Mouse (Mus musculus) fat pad, adult 2 months (tissue): ENCODE results near the gene Ugt2b37.
"Not testable (repeated sequence)": the region's sequence is repeated elsewhere in the genome, so short reads cannot be mapped to it uniquely, and the experiment has no call there.

Experiments used
- DNase-seq: peaks from one replicate; pipeline ENCODE4 v3.0.0-alpha.2; 2011; ENCODE audit warnings: low read depth, low spot score; ENCODE audit errors: extremely low read depth

The Ugt2b37 gene

DNA sequence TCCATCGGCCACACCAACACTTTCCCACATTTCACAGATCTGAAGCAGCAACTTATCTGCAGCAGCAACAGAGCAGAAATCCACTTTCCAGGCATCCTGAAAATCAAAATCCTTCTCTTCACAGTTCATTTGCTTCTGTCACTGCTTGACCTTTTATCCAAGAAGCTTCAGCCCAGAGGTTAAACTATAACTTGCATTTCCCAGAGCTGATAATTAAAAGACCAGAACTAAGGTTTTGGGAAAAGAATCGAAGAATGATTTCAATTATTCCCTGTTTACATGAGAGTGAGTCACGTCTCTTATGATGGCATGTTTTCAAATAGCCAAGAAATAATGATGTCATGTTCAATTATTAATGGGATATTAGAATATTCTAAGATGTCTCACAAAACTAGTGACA, at the start of gene Ugt2b37:
TSS of gene Ugt2b37 (minus strand) at position 129 of the 400 bp plus-strand sequence.
- not testable (repeated sequence) for DNase-seq

DNA sequence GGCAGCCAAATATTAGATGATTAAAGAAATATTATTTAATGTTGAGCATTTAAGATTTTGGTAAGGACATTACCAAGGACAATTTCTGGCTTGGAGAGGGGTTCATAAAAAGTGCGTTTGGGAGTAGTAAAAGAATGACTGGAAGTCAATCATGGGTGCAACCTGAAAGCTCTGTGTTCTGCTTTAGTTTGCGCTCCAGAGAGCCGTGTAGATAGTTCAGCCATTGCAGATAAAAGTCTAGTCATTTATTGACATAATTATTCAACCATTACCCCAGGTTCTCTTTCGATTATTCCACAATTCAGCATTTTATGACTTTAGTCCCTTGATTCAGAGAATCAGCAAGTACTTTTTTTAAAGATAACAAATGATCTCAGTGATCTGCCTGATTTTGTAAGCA, 31.6 kb upstream of the Ugt2b37 start:
- not testable (repeated sequence) for DNase-seq

- DNase-seq, result not testable (repeated sequence)
Observed at GRCm38 (mm10) chr5:87275986-87276385, 21.4 kb upstream of the Ugt2b37 start.

DNA sequence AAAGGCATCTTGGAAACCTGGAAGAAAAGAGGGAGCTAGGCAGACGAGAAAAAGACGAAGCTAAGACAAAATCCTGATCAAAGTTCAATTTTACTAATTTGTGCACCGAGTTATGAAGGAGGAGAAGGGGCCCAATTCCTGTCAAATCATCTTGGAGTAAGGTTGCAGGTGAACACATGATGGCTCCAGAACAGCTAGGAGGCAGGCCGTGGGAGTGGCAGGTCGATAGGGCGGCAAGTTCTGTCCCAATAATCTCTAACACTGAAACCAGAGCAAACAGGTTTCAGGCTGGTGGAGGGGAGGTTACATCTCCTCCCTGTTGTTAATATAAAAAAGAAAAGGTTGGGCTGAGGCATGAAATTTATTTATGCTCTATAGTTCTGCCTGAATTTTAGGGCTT, 21.0 kb upstream of the Ugt2b37 start:
- no peak for DNase-seq

- no peak for DNase-seq
Observed at GRCm38 (mm10) chr5:87255831-87256230, 1.2 kb upstream of the Ugt2b37 start.

DNA sequence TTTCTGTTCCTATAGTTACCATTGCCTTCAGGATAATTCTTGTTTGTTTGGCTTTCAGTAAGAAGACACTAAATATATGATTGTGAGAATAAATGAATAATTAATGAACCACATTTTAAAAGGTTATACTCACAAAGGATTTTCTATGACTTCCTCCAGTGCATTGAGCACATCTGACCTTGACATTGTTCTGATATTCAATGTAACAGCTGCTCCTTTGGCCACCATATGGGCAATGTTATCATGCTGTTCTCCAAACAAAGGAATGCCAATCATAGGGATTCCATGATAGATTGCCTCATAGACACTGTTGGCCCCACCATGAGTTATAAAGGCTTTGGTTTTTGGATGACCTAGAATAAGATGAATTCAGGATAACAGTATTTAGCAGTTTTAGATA, 12.5 kb downstream of the Ugt2b37 start:
- not testable (repeated sequence) for DNase-seq

- DNase-seq, result not testable (repeated sequence)
Observed at GRCm38 (mm10) chr5:87196430-87196829, 58.2 kb downstream of the Ugt2b37 start.
